Mouse (Mus musculus) right cerebral cortex, adult 18-20 months (tissue): ENCODE data around the gene Lactb.
A peak's percentile ranks its signal among the peaks of the same experiment; 100 is the strongest.
"Not testable (repeated sequence)": the region's sequence is repeated elsewhere in the genome, so short reads cannot be mapped to it uniquely, and the experiment has no call there.

Experiments
- DNase-seq: peaks from one replicate; pipeline ENCODE4 v3.0.0; 2022; ENCODE audit warnings: mixed read lengths

Lactb gene

DNA sequence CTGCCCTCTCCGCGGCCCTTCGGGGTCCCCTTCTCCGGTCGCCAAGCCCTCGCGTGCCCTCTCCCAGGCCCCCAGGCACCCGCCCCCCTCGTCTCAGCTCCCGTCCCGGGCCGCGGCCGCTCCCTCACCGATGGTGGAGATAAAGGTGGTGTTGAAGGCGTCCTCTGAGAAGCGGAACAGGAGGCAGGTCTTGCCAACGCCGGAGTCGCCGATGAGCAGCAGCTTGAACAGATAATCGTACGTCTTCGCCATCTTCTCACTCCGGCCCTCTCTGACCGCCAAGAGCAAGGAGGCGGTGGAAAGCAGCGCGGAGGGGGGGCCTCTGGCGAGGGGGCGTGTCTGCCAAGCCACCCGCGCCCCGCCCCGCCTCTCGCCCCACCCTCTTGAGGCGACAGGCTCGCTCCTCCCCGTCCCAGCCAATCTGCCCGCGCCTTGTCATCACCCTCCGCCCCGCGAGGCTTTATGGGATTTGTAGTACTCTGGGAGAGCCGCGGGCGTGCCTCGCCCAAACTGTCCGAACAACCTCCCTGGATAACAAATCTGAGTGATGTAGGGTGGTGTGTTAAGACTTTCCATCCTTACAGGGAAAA lies 55.8 kb downstream of the Lactb start, which contains the start of gene Rab8b:
TSS of gene Rab8b (minus strand) at position 306 of the 590 bp plus-strand sequence.
- DNase-seq: peak; percentile 97

DNA sequence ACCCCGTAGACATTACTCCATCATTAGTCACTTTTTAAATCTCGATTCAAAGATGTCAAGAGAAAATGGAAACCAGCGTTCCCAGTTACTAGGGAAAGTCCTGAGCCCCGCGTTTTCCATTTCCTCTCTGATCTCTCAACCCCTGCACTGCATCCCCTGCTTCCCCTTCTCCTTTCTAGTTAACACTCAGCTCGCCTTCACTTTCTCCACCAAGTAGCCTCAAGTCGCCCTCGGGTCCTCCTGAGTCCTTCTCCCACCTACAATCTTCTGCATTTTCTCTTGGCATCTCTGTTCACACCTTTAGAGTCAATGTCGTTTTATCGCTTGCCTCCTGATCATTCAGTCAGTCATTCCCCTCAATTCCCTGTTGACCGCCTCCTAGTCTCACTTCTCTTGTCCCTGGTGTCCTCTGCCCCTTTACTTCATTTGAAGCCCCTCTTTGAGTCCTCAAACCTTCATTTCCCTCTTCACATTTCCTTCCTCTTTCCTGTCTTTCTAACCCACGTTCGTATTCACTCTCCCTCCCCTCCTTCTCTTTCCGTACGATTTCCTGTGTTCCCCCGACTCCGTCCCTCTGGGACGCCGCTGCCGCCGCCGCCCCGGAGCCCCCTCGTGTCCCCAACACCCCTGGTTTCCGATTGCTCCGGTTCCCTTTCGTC lies 56.5 kb downstream of the Lactb start:
- no peak for DNase-seq

DNA sequence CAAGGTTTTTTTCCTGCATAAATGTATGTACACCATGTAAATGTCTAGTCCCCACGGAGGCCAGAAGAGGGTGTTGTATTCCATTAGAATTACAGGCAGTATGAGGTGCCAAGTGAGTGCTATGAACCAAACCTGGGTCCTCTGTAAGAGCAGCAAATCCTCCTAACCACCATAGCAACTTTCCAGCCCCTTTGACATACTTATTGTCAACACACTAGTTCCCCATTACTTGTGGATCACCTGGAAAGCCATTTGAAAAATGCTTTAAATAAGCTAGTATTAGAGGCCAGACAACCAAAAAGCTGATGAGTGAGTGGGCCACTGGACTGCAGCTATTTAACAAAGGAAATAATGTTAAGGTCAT lies 57.4 kb downstream of the Lactb start:
- no peak for DNase-seq

DNA sequence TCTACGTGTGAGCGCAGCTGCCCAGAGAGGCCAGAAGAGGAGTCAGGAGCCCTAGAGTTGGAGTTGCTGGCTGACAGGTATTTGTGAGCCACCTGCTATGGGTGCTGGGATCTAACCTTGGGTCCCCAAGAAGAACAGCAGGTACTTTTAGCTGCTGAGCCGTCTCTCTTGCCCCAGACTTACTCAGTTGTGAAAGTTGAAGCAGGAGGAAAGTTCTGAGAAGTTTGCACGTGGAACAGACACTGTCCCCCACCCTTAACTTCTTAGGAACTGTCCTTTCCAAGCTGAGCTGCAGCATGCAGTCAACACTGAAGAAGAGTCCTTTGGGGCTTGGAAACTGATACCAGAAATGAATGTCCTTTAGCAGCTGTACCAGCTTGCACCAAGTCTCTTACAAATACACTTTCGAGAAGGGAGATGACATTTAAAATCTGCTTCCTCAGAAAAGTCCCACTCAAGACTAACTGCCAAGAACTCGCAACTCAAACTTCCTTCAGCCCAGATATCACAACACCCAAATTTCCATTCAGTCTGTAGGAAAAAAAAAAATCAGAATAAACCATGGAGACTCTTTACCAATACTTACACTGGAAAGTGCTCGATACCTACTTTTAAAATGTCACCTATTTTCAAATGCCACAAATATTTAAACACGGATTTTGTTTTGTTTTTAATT lies 57.9 kb downstream of the Lactb start:
- no peak for DNase-seq

DNA sequence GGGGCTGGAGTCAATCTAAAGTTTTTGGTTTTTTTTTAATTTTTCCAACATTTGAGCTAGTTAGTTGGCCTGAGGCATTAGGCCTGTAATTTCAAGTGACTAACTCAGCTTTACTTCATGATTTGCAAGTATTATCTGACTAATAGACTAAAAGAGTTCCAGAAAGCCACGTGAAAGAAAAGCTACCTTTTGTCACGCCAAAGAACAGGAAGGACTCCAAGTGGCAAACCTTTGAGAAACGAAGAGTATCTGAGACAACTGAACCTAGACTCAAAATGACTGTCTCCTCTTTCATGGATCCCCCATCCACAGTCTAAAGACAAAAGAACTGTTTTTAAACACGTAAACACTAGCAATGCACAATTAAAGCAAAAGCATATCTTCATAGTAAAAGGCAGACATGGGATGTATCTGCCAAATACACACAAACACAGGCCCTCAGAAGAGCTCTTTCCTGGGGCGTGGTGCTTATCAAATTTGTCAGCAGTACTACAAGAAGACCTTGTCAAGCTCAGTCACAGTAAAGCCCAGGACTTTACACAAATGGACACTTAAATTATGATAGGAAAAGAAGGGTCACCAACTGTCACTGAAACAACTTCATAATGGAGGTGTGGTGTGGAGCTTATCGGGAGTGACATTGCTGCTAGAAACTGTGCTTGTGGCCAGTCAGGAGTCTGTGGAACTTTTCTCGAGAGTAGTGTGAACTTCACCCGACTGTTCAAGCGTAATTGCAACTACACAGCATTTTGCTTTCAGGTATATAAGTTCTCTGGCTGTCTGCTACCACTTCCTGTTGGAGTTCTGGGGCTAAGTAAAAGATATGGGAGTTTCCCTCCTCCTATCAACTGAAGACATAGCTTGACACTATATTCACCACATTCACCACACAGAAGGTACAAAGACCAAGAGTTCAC lies 59.2 kb downstream of the Lactb start:
- no peak for DNase-seq

DNA sequence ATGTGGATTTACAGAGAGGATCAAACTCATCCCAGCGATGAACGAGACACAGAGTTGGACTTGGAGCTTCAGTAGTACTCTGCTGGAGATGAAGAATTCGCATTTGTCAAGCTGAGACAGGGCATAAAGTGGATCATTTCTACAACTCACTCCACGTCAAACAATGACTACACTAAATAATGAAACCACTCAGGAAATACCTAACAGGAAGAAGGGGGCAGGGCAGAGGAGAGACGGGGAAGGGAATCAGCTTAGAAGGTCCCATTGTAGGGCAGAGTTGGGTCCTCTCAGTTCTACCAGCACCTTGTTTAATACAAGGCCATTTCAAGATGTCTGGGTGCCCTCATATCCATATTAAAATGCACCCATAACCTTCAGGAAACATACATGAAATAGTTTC lies 59.9 kb downstream of the Lactb start:
- DNase-seq: no peak

DNA sequence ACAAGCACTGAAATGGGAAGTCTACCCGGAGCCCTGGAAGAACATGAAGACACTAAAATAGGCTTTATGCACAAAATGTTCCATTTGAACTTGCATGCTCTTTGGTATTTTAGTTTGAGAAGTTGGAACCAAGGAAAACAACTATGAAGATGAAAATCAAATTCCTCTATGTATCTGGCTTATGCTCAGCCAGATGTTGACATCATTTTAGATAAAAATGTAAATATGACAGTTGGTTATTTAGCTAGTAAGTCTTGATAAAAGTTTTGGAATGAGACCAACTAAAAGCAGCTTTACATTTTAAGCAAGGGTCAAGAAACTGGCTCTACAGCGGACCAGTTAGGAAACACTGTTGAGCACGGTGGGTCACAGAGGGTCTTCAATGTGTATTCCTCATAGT lies 60.7 kb downstream of the Lactb start:
- DNase-seq: no peak

DNA sequence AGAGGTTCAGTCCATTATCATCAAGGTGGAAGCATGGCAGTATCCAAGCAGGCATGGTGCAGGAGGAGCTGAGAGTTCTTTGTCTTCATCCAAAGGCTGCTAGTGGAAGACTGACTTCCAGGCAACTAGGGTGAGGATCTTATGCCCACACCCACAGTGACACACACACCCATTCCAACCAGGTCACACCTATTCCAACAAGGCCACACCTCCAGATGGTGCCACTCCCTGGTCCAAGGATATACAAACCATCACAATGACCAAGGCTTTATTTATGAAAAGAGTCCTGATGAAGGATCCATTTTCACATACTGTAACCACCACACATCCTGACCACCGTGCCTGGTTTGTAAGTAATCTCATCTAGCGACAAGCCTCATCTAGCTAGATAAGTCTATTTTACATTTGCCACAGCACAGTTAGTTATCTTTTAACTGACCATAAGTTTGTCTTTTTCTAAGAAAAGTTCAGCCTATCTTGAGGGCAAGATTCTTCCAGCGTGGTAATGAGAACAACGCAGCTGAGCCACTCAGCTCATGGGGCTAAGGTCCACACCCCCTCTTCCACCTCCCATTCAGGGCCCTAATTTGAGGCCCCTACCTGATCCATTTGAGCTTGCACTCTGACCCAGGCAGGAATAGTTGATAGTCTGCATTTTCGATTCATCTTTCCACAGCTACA lies 61.9 kb downstream of the Lactb start:
- DNase-seq: not testable (repeated sequence)

DNA sequence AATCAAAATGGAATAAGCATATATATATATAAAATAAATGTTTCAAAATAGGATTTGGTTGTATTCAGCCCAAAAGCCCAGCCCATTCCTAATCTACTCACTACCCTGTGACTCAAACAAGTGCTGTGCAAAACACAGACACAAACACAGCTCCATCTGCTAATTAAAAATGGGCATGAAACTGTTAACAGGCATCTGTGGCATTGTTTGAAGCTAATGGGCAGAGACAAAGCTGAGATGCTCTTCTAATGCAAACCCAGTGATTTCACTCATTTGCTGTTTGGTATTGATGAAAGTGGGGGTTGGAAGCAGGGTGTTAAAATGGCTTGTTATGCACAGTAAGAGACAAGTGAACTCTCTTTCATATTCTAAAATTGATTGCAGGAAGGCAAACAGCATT lies 63.0 kb downstream of the Lactb start:
- DNase-seq: no peak

DNA sequence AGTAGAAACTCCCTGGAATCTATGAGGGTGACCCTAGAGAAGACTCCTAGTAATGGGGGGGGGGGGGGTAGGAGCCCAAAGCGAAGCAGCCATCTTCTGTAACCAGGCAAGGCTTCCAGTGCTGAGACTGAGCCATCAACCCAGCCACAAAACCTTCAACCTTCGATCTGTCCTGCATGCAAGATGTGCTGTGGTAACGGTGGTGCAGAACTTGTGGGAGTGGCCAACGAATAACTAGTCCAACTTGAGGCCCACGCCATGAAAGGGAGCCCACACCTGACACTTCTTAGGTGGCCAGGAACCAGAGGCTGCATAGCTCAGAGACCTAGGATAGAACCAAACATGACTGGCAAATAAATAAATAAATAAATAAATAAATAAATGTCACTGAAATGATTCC lies 64.6 kb downstream of the Lactb start:
- no peak for DNase-seq

DNA sequence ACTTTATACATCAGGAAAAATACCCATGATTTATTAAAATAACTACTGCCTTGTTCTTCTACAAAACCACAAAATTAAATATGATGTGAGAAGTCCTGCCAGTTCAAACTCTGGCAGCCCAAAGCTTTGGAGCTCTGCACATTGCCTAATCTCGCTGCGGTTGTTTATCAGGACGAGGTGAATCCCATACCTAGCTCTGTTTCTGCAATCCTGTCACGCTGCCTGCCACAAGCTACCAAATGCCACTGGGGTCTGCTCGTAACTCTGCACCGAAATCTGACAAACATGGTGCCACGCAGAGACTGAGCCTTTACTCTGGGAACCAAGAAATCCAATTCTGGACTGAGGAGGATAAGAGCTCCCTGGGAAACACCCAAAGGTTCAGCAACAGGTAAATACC lies 65.4 kb downstream of the Lactb start:
- DNase-seq: no peak

DNA sequence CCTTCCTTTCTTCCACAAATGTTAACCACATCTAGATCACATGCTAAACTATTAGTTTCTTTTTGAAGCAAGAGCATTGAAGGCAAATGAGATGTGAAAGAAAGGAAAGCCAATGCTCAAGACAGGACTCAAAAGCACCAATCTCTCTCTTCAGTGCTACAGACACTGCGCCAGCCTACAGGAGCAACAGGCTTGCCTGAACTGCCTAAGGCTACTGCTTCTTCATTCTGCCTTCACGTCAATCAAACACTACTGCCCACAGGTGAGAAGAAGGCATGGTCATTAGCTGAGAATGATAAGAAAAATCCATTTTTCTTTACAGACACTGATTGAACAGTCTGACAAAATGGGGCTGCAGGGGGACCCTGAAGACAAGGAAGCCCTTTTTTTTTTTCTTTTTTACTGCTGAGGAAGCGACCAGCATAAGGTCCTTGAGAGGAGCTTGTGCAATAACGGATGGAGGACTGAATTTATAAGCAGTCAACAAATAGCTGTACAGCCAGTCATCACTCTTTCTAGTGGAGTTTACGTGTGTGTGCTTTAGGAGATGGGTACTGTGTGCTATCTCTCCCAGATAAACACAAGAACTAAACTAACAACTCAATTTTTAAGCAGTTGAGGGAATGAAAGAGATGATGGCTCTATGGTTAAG lies 67.4 kb downstream of the Lactb start:
- no peak for DNase-seq

DNA sequence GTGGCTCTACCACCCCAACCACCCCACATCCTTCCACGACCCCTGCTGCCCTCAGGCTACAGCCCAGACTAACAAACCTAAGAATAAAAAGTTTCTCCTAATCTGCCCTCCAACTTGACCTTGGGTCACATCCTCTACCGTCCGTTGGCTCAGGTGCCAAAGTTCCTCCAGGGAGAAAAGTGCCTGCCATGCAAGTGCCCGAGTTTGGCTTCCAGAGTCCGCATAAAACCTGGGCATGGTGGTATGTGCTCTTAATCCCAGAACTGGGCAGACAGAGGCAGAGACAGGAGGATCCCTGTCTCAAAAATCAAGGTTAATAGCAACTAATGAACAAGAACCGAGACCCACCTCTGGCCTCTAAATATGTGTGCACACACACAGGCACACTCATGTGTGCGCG lies 68.2 kb downstream of the Lactb start:
- no peak for DNase-seq

DNA sequence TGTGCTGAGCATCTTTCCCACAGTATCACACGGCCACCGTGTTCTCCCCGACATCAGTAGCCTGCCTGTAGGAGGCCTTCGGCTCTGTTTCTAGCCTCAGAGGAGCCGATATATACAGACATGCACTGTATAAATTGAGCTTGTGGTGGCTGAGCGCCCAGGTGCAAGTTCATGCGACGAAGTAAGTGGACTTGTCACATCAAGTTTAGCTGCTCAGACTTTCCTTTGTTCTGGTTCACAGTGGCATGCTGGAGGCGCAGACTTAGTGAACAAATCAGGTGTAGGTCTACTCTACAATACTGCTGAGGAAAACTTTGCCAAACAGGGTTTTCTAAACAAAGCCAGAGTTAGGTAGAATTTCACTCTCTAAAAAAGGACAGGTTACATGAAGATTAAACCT lies 69.3 kb downstream of the Lactb start:
- DNase-seq: no peak
